Mouse (Mus musculus): ENCODE results near the gene Sytl3.
A peak's percentile ranks its signal among the peaks of the same experiment; 100 is the strongest.

The Sytl3 gene

DNA sequence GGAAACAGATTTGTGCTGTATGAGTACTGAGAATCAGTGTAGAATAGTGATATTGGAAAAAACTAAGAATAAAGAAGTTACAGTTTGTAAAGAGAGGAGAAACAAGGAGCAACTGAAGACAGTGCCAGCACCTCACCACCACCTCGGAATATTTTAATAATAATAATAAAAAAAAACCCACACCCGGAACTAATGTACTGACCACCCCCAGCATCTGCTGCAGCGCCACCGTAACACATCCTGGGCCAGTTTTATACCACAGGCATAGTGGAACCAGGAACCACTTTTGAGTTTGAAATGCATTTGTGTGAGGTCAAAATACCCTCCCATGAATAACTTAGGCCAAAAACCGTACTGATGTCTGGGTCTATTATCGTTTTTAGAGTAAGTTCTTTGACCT, 122.4 kb downstream of the Sytl3 start:
- no peak for DNase-seq

DNA sequence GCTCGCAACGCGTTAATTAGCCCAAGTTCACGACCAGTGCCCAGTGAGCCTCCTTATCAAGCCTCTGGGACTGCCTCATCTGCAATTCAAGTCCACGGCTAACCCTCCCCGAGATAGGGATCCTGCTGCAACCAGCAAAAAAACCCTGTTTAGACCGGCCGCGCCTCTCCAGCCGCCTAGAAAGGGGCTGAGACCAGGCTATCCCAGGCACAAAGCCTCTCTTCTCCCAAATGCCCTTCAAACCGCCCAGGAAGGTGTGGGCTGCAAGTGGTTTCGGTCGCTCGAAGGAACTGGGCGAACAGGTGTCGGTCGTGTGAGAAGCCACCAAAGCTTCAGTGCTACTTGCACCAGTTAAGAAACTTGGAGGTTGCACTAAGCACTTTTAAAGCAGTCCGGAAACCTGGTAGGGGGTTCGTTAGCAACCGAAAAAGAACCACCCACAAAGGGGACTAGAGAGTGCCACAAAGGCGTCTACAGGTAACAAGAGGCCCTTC, 123.2 kb downstream of the Sytl3 start:
- DNase-seq = no peak

DNA sequence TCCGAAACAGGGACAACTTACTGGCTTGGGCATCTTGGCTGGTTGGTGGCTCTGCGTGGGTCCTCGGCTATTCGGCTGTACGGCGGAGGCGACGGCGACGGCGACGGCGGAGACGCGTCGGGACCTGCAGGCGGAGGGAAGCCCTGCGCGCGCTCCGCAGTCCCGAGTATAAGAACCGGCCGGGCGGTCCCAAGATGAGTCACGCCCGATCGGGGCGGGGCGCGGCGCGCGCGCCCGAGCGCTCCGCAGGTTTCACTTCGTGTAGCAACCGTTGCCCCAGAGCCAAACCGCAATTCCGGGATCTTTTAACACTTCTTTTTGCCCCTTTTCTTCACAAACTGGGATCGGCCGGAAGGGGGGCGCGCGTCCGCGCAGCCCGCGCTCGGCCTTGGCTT, 123.7 kb downstream of the Sytl3 start, which contains the start of gene Ezr:
Ezr (minus strand) TSS at position 174 of the 395 bp plus-strand sequence.
- peak; percentile 82 for DNase-seq

DNA sequence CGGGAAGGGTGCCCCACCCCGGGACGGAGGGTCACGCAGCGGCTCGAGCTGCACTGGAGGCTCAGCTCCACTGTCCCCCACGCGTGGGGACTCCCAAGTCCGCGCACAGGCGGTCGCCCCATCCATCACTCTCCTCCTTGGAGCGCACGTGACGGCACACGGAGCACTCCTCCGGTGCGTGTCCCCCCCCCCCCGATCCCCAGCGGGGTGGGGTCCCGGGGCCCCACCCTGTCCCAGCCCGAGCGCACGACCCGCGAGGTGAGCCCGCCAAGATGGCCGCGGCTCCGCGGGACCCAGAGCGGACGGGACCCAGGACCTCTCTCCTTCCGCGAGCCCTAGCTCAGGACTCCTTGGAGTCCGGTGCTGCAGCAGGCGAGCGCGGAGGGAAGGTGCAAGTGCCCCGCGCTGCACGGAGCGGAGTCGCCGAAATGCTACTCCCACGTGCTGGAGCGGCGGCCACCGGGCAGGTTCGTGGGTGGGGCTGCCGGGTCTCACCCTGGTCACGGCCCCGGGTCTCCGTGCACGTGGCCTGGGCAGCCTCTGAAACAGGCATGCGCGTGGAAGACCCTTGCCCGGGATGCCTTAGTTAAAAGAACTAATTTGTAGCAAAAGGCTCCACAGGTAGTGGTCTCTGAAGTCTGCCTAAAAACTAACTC, 124.2 kb downstream of the Sytl3 start:
- DNase-seq = peak; percentile 62

DNA sequence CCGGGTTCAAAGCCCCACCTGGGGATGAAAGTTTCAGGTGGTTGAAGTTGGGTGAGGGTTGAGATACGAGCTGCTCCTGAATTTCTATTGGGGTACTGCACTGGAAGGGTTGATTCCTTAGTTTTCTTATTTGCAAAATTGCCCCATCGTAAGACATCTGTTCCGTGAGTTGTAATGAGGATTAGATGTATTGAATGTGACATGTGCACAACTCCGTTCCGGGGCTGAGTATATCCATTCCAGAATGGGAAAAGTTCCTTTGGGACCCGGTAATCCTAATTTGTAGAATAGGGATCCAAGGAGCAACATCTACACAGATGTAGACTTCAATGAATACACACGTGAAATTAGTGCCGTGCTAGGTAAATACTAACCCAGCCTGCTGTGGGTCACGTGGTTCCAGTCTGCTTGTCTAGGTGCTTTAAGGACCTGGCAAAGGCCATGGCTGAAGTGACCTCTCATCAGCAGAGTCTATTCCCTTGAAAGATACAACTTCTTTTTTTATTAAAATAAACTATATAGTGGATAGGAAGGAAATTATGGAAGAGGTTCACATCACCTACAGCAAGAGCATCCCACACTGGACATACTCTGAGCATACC, 125.0 kb downstream of the Sytl3 start:
- DNase-seq = no peak

DNA sequence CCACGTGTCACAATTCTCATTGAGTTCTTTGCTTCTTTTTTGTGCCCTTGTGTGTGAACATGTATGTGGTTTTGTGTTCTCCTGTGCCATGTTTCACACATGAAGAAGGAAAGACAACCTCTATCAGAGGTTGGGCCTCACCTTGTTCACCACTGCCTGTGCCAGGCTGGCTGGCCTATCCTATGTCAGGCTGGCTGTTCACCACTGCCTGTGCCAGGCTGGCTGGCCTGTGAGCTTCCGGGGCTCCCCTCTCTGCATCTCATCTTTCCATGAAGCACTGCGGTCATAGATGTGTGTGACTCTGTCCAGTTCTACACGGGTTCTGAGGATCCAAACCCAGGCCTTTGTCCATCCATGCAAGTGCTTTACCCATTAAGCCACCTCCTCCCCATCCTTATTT, 128.3 kb downstream of the Sytl3 start:
- no peak for DNase-seq
